Mouse (Mus musculus): Measurements from ENCODE around the gene Rbfox1.

Gene Rbfox1

GRCm38 (mm10) chr16:6969986-6970385 lies 1084.8 kb downstream of the Rbfox1 start:
- ATAC-seq (ENCODE audit: insufficient number of reproducible peaks, low FRiP score, low TSS enrichment): no peak

GRCm38 (mm10) chr16:6976341-6976740 lies 1091.2 kb downstream of the Rbfox1 start:
- no peak for ATAC-seq (ENCODE audit: insufficient number of reproducible peaks, low FRiP score, low TSS enrichment)

GRCm38 (mm10) chr16:6983947-6984346 lies 1098.8 kb downstream of the Rbfox1 start:
- no peak for ATAC-seq (ENCODE audit: insufficient number of reproducible peaks, low FRiP score, low TSS enrichment)

- no peak; the same call in 1 of the 2 replicates for ATAC-seq (ENCODE audit: insufficient number of reproducible peaks, low FRiP score, low TSS enrichment)
Measured at GRCm38 (mm10) chr16:6986031-6986430, 1100.9 kb downstream of the Rbfox1 start.

- ATAC-seq (ENCODE audit: insufficient number of reproducible peaks, low FRiP score, low TSS enrichment): no peak
Measured at GRCm38 (mm10) chr16:6986494-6986893, 1101.3 kb downstream of the Rbfox1 start.

- ATAC-seq (ENCODE audit: insufficient number of reproducible peaks, low FRiP score, low TSS enrichment): no peak
Measured at GRCm38 (mm10) chr16:6992251-6992650, 1107.1 kb downstream of the Rbfox1 start.

- ATAC-seq (ENCODE audit: insufficient number of reproducible peaks, low FRiP score, low TSS enrichment): no peak
Measured at GRCm38 (mm10) chr16:6993180-6993579, 1108.0 kb downstream of the Rbfox1 start.

- no peak for ATAC-seq (ENCODE audit: insufficient number of reproducible peaks, low FRiP score, low TSS enrichment)
Measured at GRCm38 (mm10) chr16:6997109-6997508, 1112.0 kb downstream of the Rbfox1 start.

GRCm38 (mm10) chr16:6997834-6998233 lies 1112.7 kb downstream of the Rbfox1 start:
- ATAC-seq (ENCODE audit: insufficient number of reproducible peaks, low FRiP score, low TSS enrichment): no peak

- ATAC-seq (ENCODE audit: insufficient number of reproducible peaks, low FRiP score, low TSS enrichment): no peak
Measured at GRCm38 (mm10) chr16:7004565-7004964, 1119.4 kb downstream of the Rbfox1 start.

GRCm38 (mm10) chr16:7005478-7005877 lies 1120.3 kb downstream of the Rbfox1 start:
- no peak for ATAC-seq (ENCODE audit: insufficient number of reproducible peaks, low FRiP score, low TSS enrichment)

GRCm38 (mm10) chr16:7017310-7017709 lies 1132.2 kb downstream of the Rbfox1 start:
- peak; percentile 93 for ATAC-seq (ENCODE audit: insufficient number of reproducible peaks, low FRiP score, low TSS enrichment)

- no peak for ATAC-seq (ENCODE audit: insufficient number of reproducible peaks, low FRiP score, low TSS enrichment)
Measured at GRCm38 (mm10) chr16:7034231-7034630, 1149.1 kb downstream of the Rbfox1 start.

GRCm38 (mm10) chr16:7036566-7036965 lies 1151.4 kb downstream of the Rbfox1 start:
- ATAC-seq (ENCODE audit: insufficient number of reproducible peaks, low FRiP score, low TSS enrichment): no peak

- no peak for ATAC-seq (ENCODE audit: insufficient number of reproducible peaks, low FRiP score, low TSS enrichment)
Measured at GRCm38 (mm10) chr16:7036988-7037387, 1151.8 kb downstream of the Rbfox1 start.

- ATAC-seq (ENCODE audit: insufficient number of reproducible peaks, low FRiP score, low TSS enrichment): no peak
Measured at GRCm38 (mm10) chr16:7038639-7039260, 1153.6 kb downstream of the Rbfox1 start.

GRCm38 (mm10) chr16:7039404-7040367 lies 1154.5 kb downstream of the Rbfox1 start:
- no peak for ATAC-seq (ENCODE audit: insufficient number of reproducible peaks, low FRiP score, low TSS enrichment)

- ATAC-seq (ENCODE audit: insufficient number of reproducible peaks, low FRiP score, low TSS enrichment): no peak
Measured at GRCm38 (mm10) chr16:7040691-7041090, 1155.5 kb downstream of the Rbfox1 start.

GRCm38 (mm10) chr16:7047421-7047820 lies 1162.3 kb downstream of the Rbfox1 start:
- no peak for ATAC-seq (ENCODE audit: insufficient number of reproducible peaks, low FRiP score, low TSS enrichment)

GRCm38 (mm10) chr16:7049162-7049971 lies 1164.2 kb downstream of the Rbfox1 start:
- 0 out of 2 replicates have a peak, but pooled peaks have one; percentile 41 for ATAC-seq (ENCODE audit: insufficient number of reproducible peaks, low FRiP score, low TSS enrichment)

- no peak for ATAC-seq (ENCODE audit: insufficient number of reproducible peaks, low FRiP score, low TSS enrichment)
Measured at GRCm38 (mm10) chr16:7050945-7051344, 1165.8 kb downstream of the Rbfox1 start.

Data from cerebellum, adult (tissue).